Mouse (Mus musculus) testis, adult 2 months (tissue): ENCODE measurements around the gene Plcd3.

Experiments used
- CTCF ChIP-seq: fragments of 200-500 bp; IDR thresholded peaks from 2 replicates; pipeline ENCODE4 v1.5.1; 2012; ENCODE audit warnings: low read depth, mild to moderate bottlenecking, inconsistent platforms, low read length, moderate library complexity; ENCODE audit not compliant: control insufficient read depth, insufficient read depth, insufficient replicate concordance
- POLR2A ChIP-seq: fragments of 200-500 bp; IDR thresholded peaks from 2 replicates; pipeline ENCODE4 v1.6.1; 2012; ENCODE audit warnings: low read depth, mild to moderate bottlenecking, inconsistent platforms, low read length, moderate library complexity; ENCODE audit not compliant: control insufficient read depth

- peak; percentile 95 for TF ChIP-seq POLR2A
- no peak for TF ChIP-seq CTCF
These were observed 14.8 kb upstream of the Plcd3 start, which contains the start of gene Hexim1 for GRCm38 (mm10) chr11:103116008-103116818.
